Mouse (Mus musculus): ENCODE results near the gene Rnft1. TPM values are rescaled to one million over a fixed set of nuclear protein-coding genes. Genes with fewer than 3 reads are reported as not detected.
"Not testable (repeated sequence)": the region's sequence is repeated elsewhere in the genome, so short reads cannot be mapped to it uniquely, and the experiment has no call there.

Gene Rnft1
- polyA plus RNA-seq, 1 experiment from 2014 or later = 43.2 TPM

- ATAC-seq (ENCODE audit: insufficient read depth) (no peak), DNase-seq (no peak)
- no peaks in the 10 kb centered on the region for H3K4me1 ChIP-seq (ENCODE audit: insufficient read depth)
- H3K9ac ChIP-seq = no peak overlapping the region
- no peaks in the 10 kb centered on the region for H3K9me3 ChIP-seq (ENCODE audit: low read depth, low read length)
- H3K36me3 ChIP-seq (ENCODE audit: insufficient read depth) = no peaks in the 10 kb centered on the region
- no peak overlapping the region for H3K4me2 ChIP-seq
- no peaks in the 10 kb centered on the region for H3K27me3 ChIP-seq (ENCODE audit: insufficient read depth, low read length)
- no peak overlapping the region for H3K4me3 ChIP-seq (ENCODE audit: low read depth, low read length)
- no peak for TF ChIP-seq CTCF (IDR thresholded peaks at IDR 0.05; ENCODE audit: low read depth)
- H3K27ac ChIP-seq (ENCODE audit: low read depth) = no peak overlapping the region
Observed at GRCm38 (mm10) chr11:86462579-86462978, 21.9 kb upstream of the Rnft1 start.

- 14% methylated on average over 8 of the region's 8 CpGs for WGBS
- TF ChIP-seq CTCF (IDR thresholded peaks at IDR 0.05; ENCODE audit: low read depth) = peak; percentile 74
- not testable (repeated sequence) for H3K4me2 ChIP-seq
Observed at GRCm38 (mm10) chr11:86464275-86464674, 20.2 kb upstream of the Rnft1 start.

DNA sequence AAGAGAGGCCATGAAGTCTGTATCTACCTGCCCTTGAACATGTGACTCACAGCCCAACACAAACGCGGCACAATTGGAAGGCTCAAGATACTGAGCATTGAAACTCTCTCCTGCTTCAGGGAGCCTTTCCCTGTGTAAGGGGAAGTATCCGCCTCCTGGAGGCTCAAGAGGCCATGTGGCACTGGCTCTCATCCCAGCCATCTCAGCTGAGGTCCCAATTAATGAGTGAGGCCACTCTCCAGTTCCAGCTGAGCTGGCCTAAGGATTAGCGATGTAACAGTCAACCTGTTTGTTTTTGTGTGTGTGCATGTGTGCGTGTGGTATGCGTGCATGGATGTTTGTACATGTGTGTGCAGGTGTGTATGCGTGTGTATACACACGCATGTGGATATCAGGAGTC lies 16.1 kb upstream of the Rnft1 start:
- Histone ChIP-seq H3K4me2 (no peak overlapping the region), H3K36me3 (ENCODE audit: insufficient read depth) (no peaks in the 10 kb centered on the region), H3K27ac (ENCODE audit: low read depth) (no peak overlapping the region), H3K9ac (no peak overlapping the region), H3K9me3 (ENCODE audit: low read depth, low read length) (no peaks in the 10 kb centered on the region), H3K4me1 (ENCODE audit: insufficient read depth) (no peaks in the 10 kb centered on the region), H3K4me3 (ENCODE audit: low read depth, low read length) (no peak overlapping the region), H3K27me3 (ENCODE audit: insufficient read depth, low read length) (no peaks in the 10 kb centered on the region)
- DNase-seq = peak; percentile 29
- ATAC-seq (ENCODE audit: insufficient read depth) = no peak
- 73% methylated on average over 8 of the region's 8 CpGs for WGBS
- no peak for TF ChIP-seq CTCF (IDR thresholded peaks at IDR 0.05; ENCODE audit: low read depth)

More at GRCm38 (mm10) chr11:86464275-86464674, 20.2 kb upstream of the Rnft1 start:
- H3K27me3 ChIP-seq (ENCODE audit: insufficient read depth, low read length); H3K27ac ChIP-seq (ENCODE audit: low read depth); H3K9ac ChIP-seq; ATAC-seq (ENCODE audit: insufficient read depth); H3K4me1 ChIP-seq (ENCODE audit: insufficient read depth); H3K36me3 ChIP-seq (ENCODE audit: insufficient read depth); H3K9me3 ChIP-seq (ENCODE audit: low read depth, low read length); H3K4me3 ChIP-seq (ENCODE audit: low read depth, low read length): not testable (repeated sequence)
- peak; percentile 91 for DNase-seq

DNA sequence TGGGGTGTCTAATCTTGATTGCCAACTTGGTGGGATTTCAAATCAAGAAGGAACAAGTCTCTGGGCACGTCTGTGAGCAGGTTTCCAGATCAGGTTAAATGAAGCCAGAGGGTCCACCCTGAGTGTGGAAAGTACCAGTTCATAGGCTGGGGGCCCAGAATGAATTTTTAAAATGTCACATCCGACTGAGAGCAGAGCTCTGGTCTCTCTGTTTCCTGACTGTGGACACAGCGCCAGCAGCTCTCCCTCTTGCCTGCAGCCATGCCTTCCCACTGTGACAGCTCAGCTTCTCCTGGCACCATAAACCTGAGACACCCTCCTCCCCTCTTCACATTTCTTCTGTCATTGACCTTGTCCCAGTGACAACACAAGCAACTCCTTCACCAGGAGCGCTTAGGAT lies 15.5 kb upstream of the Rnft1 start:
- ATAC-seq (ENCODE audit: insufficient read depth) = no peak
- H3K36me3 ChIP-seq (ENCODE audit: insufficient read depth) = no peaks in the 10 kb centered on the region
- no peak overlapping the region for H3K4me3 ChIP-seq (ENCODE audit: low read depth, low read length)
- no peak overlapping the region for H3K27ac ChIP-seq (ENCODE audit: low read depth)
- H3K9ac ChIP-seq = no peak overlapping the region
- H3K27me3 ChIP-seq (ENCODE audit: insufficient read depth, low read length) = no peaks in the 10 kb centered on the region
- H3K4me1 ChIP-seq (ENCODE audit: insufficient read depth) = no peaks in the 10 kb centered on the region; the same call in 1 of the 2 replicates
- no peak for TF ChIP-seq CTCF (IDR thresholded peaks at IDR 0.05; ENCODE audit: low read depth)
- no peaks in the 10 kb centered on the region for H3K9me3 ChIP-seq (ENCODE audit: low read depth, low read length)
- DNase-seq = no peak
- WGBS = 66% methylated on average over 4 of the region's 4 CpGs
- no peak overlapping the region for H3K4me2 ChIP-seq

DNA sequence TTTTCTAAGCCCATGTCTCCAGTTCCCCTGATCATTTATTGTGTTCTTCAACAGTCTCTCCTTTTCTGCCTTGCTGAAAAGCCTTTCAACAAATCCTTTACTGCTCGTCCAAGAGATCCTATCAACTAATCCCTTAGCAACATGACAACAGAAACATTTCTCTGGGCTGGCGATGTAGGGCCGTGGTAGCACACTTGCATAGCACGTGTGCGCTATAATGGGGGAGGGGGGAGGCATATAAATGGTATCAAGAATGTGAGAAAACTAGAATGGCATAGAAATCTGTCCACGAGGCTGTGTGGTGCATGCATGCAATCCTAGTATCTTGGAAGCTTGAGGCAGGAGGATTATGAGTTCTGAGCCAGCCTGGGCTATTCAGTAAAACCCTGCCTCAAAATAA lies 12.7 kb upstream of the Rnft1 start:
- no peaks in the 10 kb centered on the region for H3K27me3 ChIP-seq (ENCODE audit: insufficient read depth, low read length)
- 63% methylated on average over 6 of the region's 6 CpGs for WGBS
- no peak overlapping the region for H3K9ac ChIP-seq
- no peak overlapping the region for H3K27ac ChIP-seq (ENCODE audit: low read depth)
- H3K9me3 ChIP-seq (ENCODE audit: low read depth, low read length) = no peaks in the 10 kb centered on the region
- H3K4me3 ChIP-seq (ENCODE audit: low read depth, low read length) = no peak overlapping the region
- DNase-seq = no peak
- no peak for TF ChIP-seq CTCF (IDR thresholded peaks at IDR 0.05; ENCODE audit: low read depth)
- H3K4me1 ChIP-seq (ENCODE audit: insufficient read depth) = no peaks in the 10 kb centered on the region; the same call in 1 of the 2 replicates
- no peaks in the 10 kb centered on the region for H3K36me3 ChIP-seq (ENCODE audit: insufficient read depth)
- H3K4me2 ChIP-seq = no peak overlapping the region
- ATAC-seq (ENCODE audit: insufficient read depth) = no peak

- H3K4me1 ChIP-seq (ENCODE audit: insufficient read depth) = no peaks in the 10 kb centered on the region; the same call in 1 of the 2 replicates
- no peak for TF ChIP-seq CTCF (IDR thresholded peaks at IDR 0.05; ENCODE audit: low read depth)
- ATAC-seq (ENCODE audit: insufficient read depth) (no peak), DNase-seq (peak; percentile 52)
- H3K4me3 ChIP-seq (ENCODE audit: low read depth, low read length) = peak overlapping the region; percentile 17; the same call in 1 of the 2 replicates
- 15% methylated on average over 7 of the region's 7 CpGs for WGBS
- peak overlapping the region; percentile 29 for H3K9ac ChIP-seq
- H3K9me3 ChIP-seq (ENCODE audit: low read depth, low read length) = no peaks in the 10 kb centered on the region
- H3K36me3 ChIP-seq (ENCODE audit: insufficient read depth) = no peaks in the 10 kb centered on the region
- H3K27ac ChIP-seq (ENCODE audit: low read depth) = no peak overlapping the region
- no peaks in the 10 kb centered on the region for H3K27me3 ChIP-seq (ENCODE audit: insufficient read depth, low read length)
- H3K4me2 ChIP-seq = peak overlapping the region; percentile 58
Observed at GRCm38 (mm10) chr11:86472771-86473171, 11.7 kb upstream of the Rnft1 start.

- Histone ChIP-seq H3K9me3 (ENCODE audit: low read depth, low read length) (no peaks in the 10 kb centered on the region), H3K4me1 (ENCODE audit: insufficient read depth) (no peaks in the 10 kb centered on the region; the same call in 1 of the 2 replicates), H3K4me3 (ENCODE audit: low read depth, low read length) (peak overlapping the region; percentile 17; the same call in 1 of the 2 replicates), H3K4me2 (peak overlapping the region; percentile 58), H3K27me3 (ENCODE audit: insufficient read depth, low read length) (no peaks in the 10 kb centered on the region), H3K27ac (ENCODE audit: low read depth) (no peak overlapping the region), H3K9ac (no peak overlapping the region), H3K36me3 (ENCODE audit: insufficient read depth) (no peaks in the 10 kb centered on the region)
- DNase-seq (peak; percentile 36), ATAC-seq (ENCODE audit: insufficient read depth) (no peak)
- 24% methylated on average over 3 of the region's 3 CpGs for WGBS
- TF ChIP-seq CTCF (IDR thresholded peaks at IDR 0.05; ENCODE audit: low read depth) = no peak
Observed at GRCm38 (mm10) chr11:86473576-86473975, 10.9 kb upstream of the Rnft1 start.

Data from lung, embryonic 14.5 days (tissue).